Mouse (Mus musculus) neural tube, embryonic 15.5 days (tissue): ENCODE data around the gene Adamts4. TPM values are rescaled to one million over a fixed set of nuclear protein-coding genes. Genes with fewer than 3 reads are reported as not detected.

Experiments used
- ATAC-seq: fragments of 200-750 bp; cut with Nextera tagmentation; 2 replicates; pipeline ENCODE4 v1.8.0; 2017; ENCODE audit warnings: mild to moderate bottlenecking, moderate TSS enrichment, moderate library complexity; ENCODE audit not compliant: low FRiP score
- H3K27ac ChIP-seq: fragments of 300-500 bp; sonication (generic); replicated peaks from 2 replicates; pipeline ENCODE4 v1.5.1; 2015; ENCODE audit warnings: mild to moderate bottlenecking, inconsistent platforms
- H3K27me3 ChIP-seq: fragments of 300-500 bp; sonication (generic); replicated peaks from 2 replicates; pipeline ENCODE4 v1.6.1; 2015; ENCODE audit warnings: inconsistent platforms
- H3K36me3 ChIP-seq: fragments of 300-500 bp; sonication (generic); 2 replicates; pipeline ENCODE4 v1.6.1; 2015; ENCODE audit warnings: inconsistent platforms
- H3K4me1 ChIP-seq: fragments of 300-500 bp; sonication (generic); 2 replicates; pipeline ENCODE4 v1.6.1; 2015; ENCODE audit warnings: inconsistent platforms
- H3K4me2 ChIP-seq: fragments of 300-500 bp; sonication (generic); 2 replicates; pipeline ENCODE4 v1.6.1; 2015; ENCODE audit warnings: inconsistent platforms, mild to moderate bottlenecking, moderate library complexity
- H3K4me3 ChIP-seq: fragments of 300-500 bp; sonication (generic); replicated peaks from 2 replicates; pipeline ENCODE4 v1.5.1; 2015; ENCODE audit warnings: mild to moderate bottlenecking, inconsistent platforms
- H3K9ac ChIP-seq: fragments of 300-500 bp; sonication (generic); replicated peaks from 2 replicates; pipeline ENCODE4 v1.6.1; 2015; ENCODE audit warnings: mild to moderate bottlenecking, inconsistent platforms
- H3K9me3 ChIP-seq: fragments of 300-500 bp; sonication (generic); replicated peaks from 2 replicates; pipeline ENCODE4 v1.6.1; 2016; ENCODE audit warnings: inconsistent platforms
- WGBS: fragments of 180-500 bp; shearing (Covaris S2); methylation state at CpG from one replicate; pipeline ENCODE4 v1.1.7; 2015; ENCODE audit warnings: mixed read lengths; 5-methylcytosine and 5-hydroxymethylcytosine counted together
- polyA plus RNA-seq: library from polyadenylated mRNA; unstranded; fragments of >200 nt; fragmentation: Nextera tagmentation; extraction: Ambion mirVana; gene quantifications from 2 replicates; pipeline ENCODE4 v1.2.1, GENCODE M21; 2015

Gene Adamts4
- polyA plus RNA-seq, 1 experiment from 2014 or later, result 3.3 TPM

GRCm38 (mm10) chr1:171247453-171247841 lies 2.8 kb upstream of the Adamts4 start:
- Histone ChIP-seq H3K9ac (peak overlapping the region; percentile 45), H3K4me3 (peak overlapping the region; percentile 77), H3K4me2 (peak overlapping the region; percentile 78), H3K4me1 (peaks cover 56% of the 10 kb centered on the region), H3K27ac (peak overlapping the region; percentile 84), H3K27me3 (no peaks in the 10 kb centered on the region), H3K36me3 (peaks cover 16% of the 10 kb centered on the region), H3K9me3 (no peaks in the 10 kb centered on the region)
- ATAC-seq, result peak; percentile 11
- 11% methylated on average over 13 of the region's 13 CpGs for WGBS

- Histone ChIP-seq H3K4me3 (peak overlapping the region; percentile 77; the same call in 1 of the 2 replicates), H3K4me1 (peaks cover 60% of the 10 kb centered on the region), H3K36me3 (peaks cover 12% of the 10 kb centered on the region), H3K27me3 (no peaks in the 10 kb centered on the region), H3K9ac (peak overlapping the region; percentile 45; the same call in 1 of the 2 replicates), H3K27ac (peak overlapping the region; percentile 84; the same call in 1 of the 2 replicates), H3K4me2 (peak overlapping the region; percentile 78), H3K9me3 (no peaks in the 10 kb centered on the region)
- WGBS, result 28% methylated on average over 4 of the region's 4 CpGs
- no peak for ATAC-seq
Observed at GRCm38 (mm10) chr1:171247916-171248315, 2.3 kb upstream of the Adamts4 start.

GRCm38 (mm10) chr1:171248386-171249226 lies 1.6 kb upstream of the Adamts4 start:
- Histone ChIP-seq H3K4me2 (peak overlapping the region; percentile 78; the same call in 1 of the 2 replicates), H3K27ac (no peak overlapping the region), H3K9me3 (no peaks in the 10 kb centered on the region), H3K4me3 (no peak overlapping the region), H3K36me3 (peaks cover 5% of the 10 kb centered on the region; the same call in 1 of the 2 replicates), H3K9ac (no peak overlapping the region), H3K27me3 (no peaks in the 10 kb centered on the region), H3K4me1 (peaks cover 60% of the 10 kb centered on the region)
- no peak for ATAC-seq
- WGBS, result 54% methylated on average over 3 of the region's 3 CpGs

GRCm38 (mm10) chr1:171250680-171251593 lies 716 bp downstream of the Adamts4 start, which contains the start of gene Ndufs2:
Gene Ndufs2 (minus strand): TSS chr1:171251388.
- H3K36me3 ChIP-seq, result no peaks in the 10 kb centered on the region
- H3K4me1 ChIP-seq, result peaks cover 47% of the 10 kb centered on the region
- no peaks in the 10 kb centered on the region for H3K9me3 ChIP-seq
- 18% methylated on average over 26 of the region's 26 CpGs for WGBS
- peak within 1 kb of the TSS; percentile 12 for H3K4me3 ChIP-seq
- no peak for ATAC-seq
- no peaks in the 10 kb centered on the region for H3K27me3 ChIP-seq
- peak within 1 kb of the TSS; percentile 60 for H3K27ac ChIP-seq
- peak within 1 kb of the TSS; percentile 49 for H3K4me2 ChIP-seq
- H3K9ac ChIP-seq, result peak within 1 kb of the TSS; percentile 42

- H3K27ac ChIP-seq, result peak overlapping the region; percentile 60
- peaks cover 42% of the 10 kb centered on the region for H3K4me1 ChIP-seq
- H3K4me2 ChIP-seq, result peak overlapping the region; percentile 49
- 10% methylated on average over 13 of the region's 13 CpGs for WGBS
- H3K27me3 ChIP-seq, result no peaks in the 10 kb centered on the region
- H3K9ac ChIP-seq, result no peak overlapping the region
- H3K9me3 ChIP-seq, result no peaks in the 10 kb centered on the region
- H3K4me3 ChIP-seq, result peak overlapping the region; percentile 12
- H3K36me3 ChIP-seq, result no peaks in the 10 kb centered on the region
- ATAC-seq, result no peak
Observed at GRCm38 (mm10) chr1:171251594-171252324, 1.5 kb downstream of the Adamts4 start.

GRCm38 (mm10) chr1:171252415-171252814 lies 2.2 kb downstream of the Adamts4 start:
- peak overlapping the region; percentile 49 for H3K4me2 ChIP-seq
- H3K27me3 ChIP-seq, result no peaks in the 10 kb centered on the region
- WGBS, result 58% methylated on average over 17 of the region's 17 CpGs
- H3K27ac ChIP-seq, result peak overlapping the region; percentile 60
- no peak for ATAC-seq
- H3K36me3 ChIP-seq, result no peaks in the 10 kb centered on the region
- no peak overlapping the region for H3K9ac ChIP-seq
- peaks cover 42% of the 10 kb centered on the region for H3K4me1 ChIP-seq
- H3K9me3 ChIP-seq, result no peaks in the 10 kb centered on the region
- H3K4me3 ChIP-seq, result 0 out of 2 replicates have a peak overlapping the region, but pooled peaks have one; percentile 6

- no peak overlapping the region for H3K9ac ChIP-seq
- no peak overlapping the region for H3K4me3 ChIP-seq
- H3K27me3 ChIP-seq, result 0 out of 2 replicates have a peak, but pooled peaks cover 2% of the 10 kb centered on the region
- no peak overlapping the region for H3K27ac ChIP-seq
- peaks cover 19% of the 10 kb centered on the region for H3K4me1 ChIP-seq
- no peak for ATAC-seq
- 93% methylated on average over 24 of the region's 24 CpGs for WGBS
- no peak overlapping the region for H3K4me2 ChIP-seq
- H3K36me3 ChIP-seq, result no peaks in the 10 kb centered on the region
- no peaks in the 10 kb centered on the region for H3K9me3 ChIP-seq
Observed at GRCm38 (mm10) chr1:171256095-171256818, 6.0 kb downstream of the Adamts4 start.

- no peaks in the 10 kb centered on the region for H3K36me3 ChIP-seq
- no peak overlapping the region for H3K27ac ChIP-seq
- no peaks in the 10 kb centered on the region for H3K9me3 ChIP-seq
- WGBS, result 70% methylated on average over 15 of the region's 15 CpGs
- no peak overlapping the region for H3K4me2 ChIP-seq
- H3K4me3 ChIP-seq, result no peak overlapping the region
- H3K9ac ChIP-seq, result no peak overlapping the region
- H3K27me3 ChIP-seq, result 0 out of 2 replicates have a peak, but pooled peaks cover 2% of the 10 kb centered on the region
- peaks cover 13% of the 10 kb centered on the region for H3K4me1 ChIP-seq
- ATAC-seq, result no peak
Observed at GRCm38 (mm10) chr1:171256937-171257548, 6.8 kb downstream of the Adamts4 start.

GRCm38 (mm10) chr1:171257781-171258180 lies 7.6 kb downstream of the Adamts4 start:
- Histone ChIP-seq H3K4me1 (peaks cover 13% of the 10 kb centered on the region), H3K4me2 (no peak overlapping the region), H3K27ac (no peak overlapping the region), H3K9ac (no peak overlapping the region), H3K36me3 (no peaks in the 10 kb centered on the region), H3K27me3 (0 out of 2 replicates have a peak, but pooled peaks cover 2% of the 10 kb centered on the region), H3K9me3 (no peaks in the 10 kb centered on the region), H3K4me3 (no peak overlapping the region)
- ATAC-seq, result no peak
- 88% methylated on average over 9 of the region's 9 CpGs for WGBS

GRCm38 (mm10) chr1:171258921-171259320 lies 8.7 kb downstream of the Adamts4 start:
- Histone ChIP-seq H3K4me3 (no peak overlapping the region), H3K27me3 (0 out of 2 replicates have a peak, but pooled peaks cover 2% of the 10 kb centered on the region), H3K4me1 (peaks cover 20% of the 10 kb centered on the region), H3K27ac (no peak overlapping the region), H3K4me2 (no peak overlapping the region), H3K9me3 (no peaks in the 10 kb centered on the region), H3K36me3 (no peaks in the 10 kb centered on the region), H3K9ac (no peak overlapping the region)
- no peak for ATAC-seq
- 79% methylated on average over 17 of the region's 17 CpGs for WGBS
